Mouse (Mus musculus) layer of hippocampus, adult 11-12 months (tissue): ENCODE data around the gene Odf2.

Source experiments
- DNase-seq: peaks from one replicate; pipeline ENCODE4 v3.0.0; 2022; ENCODE audit warnings: low spot score

Odf2 gene

GRCm38 (mm10) chr2:29889066-29889944, at the start of gene Odf2:
Odf2 (plus strand) TSS chr2:29889221.
- DNase-seq: peak; percentile 99

DNA sequence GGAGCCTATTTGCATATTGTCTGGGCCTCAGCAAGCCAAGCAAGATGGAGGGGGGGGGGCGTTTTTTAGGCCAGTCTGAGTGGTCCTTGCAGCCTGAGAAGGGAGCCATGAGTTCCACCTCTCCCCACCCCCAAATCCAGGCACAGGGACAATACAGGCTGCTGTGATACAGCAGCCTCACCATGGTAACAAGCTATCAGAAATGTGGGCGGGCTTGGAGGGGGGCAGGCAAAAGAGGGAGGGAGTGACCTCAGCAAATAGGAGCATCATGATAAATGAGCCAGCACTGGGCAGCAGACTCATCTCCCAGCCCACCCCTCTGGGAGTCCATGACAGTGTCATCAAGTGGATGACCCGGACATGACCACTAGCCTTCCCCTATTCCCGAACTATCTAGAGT, 49.6 kb upstream of the Odf2 start:
- no peak for DNase-seq

GRCm38 (mm10) chr2:29843231-29844105, 45.6 kb upstream of the Odf2 start:
- DNase-seq: no peak

GRCm38 (mm10) chr2:29844115-29844514, 44.9 kb upstream of the Odf2 start:
- DNase-seq: no peak

DNA sequence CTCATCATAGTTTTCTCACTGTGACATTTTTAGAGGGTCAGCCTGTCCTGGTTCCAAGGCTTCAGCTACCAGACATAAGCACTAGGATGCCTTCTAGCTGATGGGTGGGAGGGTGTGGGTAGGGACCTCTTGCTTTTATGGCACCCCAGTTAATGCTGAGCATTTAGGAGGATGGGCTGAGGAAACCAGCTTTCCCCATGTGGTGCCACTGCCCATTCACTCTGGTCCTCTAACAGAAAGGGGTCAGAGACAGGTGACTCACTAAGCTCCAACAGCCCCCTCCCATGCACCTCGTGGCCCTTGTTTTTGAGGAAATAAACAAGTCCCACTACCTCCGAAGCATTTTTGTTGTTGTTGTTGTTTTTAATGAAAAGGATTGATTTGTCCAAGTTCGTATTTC, 44.4 kb upstream of the Odf2 start:
- no peak for DNase-seq

DNA sequence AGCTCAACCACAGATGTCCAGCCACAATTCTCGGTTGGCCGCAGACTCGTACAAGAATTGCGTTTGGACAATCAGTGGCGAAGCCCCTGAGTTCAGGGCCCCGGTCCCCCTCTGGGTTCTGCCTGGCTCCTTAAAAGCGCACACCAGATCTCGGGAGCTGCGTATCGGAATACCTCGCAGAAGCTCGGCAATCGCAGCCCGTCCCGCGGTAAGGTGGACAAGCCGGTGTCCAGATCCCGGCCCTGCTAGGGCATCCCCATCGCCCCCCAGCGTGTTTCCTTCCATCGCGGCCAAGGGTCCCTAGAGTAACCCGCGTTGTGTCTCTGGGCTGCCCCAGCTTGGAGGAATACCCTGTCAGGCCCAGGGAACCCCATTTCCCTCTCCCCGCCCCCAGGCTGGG, 43.4 kb upstream of the Odf2 start:
- no peak for DNase-seq

DNA sequence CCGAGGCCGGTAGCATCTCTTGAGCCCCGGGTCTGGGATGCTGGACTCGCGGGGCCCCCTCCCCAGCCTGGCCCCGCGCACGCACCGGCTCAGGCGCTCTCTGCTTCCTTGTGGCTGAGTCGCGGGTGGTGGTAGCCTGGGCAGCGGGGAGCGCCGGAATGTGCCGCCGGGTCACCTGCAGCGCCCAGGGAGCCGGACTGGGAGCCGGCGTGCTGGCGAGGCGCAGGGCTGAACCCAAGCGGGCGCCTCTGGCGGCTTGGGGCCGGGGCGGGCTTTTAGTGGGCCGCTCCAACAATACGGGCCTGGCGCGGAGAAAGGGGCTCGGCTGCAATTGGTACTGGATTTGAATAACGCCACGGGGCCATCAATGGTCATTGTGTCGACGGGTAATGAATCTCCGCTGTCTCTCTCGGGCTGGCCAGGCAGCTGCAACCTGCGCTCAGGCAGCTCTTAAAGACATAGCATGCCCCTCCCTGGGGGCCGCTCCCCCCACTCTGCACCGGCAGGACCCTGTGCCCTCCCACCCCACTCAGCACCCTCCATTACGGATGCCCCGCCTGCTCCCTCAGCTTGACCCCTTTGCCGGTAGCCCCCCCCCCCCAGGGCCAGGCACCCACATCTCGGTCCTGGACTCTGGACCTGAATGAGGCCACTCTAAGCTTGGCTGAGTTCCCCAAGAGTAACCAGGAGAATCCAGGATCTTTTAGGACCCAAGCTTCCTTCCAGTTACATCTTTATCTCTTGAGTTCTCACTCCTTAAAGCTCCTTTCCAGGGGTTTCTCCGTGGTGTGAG, 42.8 kb upstream of the Odf2 start:
- DNase-seq: peak; percentile 65

GRCm38 (mm10) chr2:29846911-29847310, 42.1 kb upstream of the Odf2 start:
- DNase-seq: no peak

- DNase-seq: no peak
These were observed 40.0 kb upstream of the Odf2 start for GRCm38 (mm10) chr2:29849041-29849440.

GRCm38 (mm10) chr2:29849841-29850480, 39.1 kb upstream of the Odf2 start:
- no peak for DNase-seq

- DNase-seq: no peak
These were observed 36.0 kb upstream of the Odf2 start for GRCm38 (mm10) chr2:29852957-29853485.

GRCm38 (mm10) chr2:29853736-29854135, 35.3 kb upstream of the Odf2 start:
- DNase-seq: no peak

GRCm38 (mm10) chr2:29855585-29856210, 33.3 kb upstream of the Odf2 start:
- no peak for DNase-seq

GRCm38 (mm10) chr2:29856451-29857260, 32.4 kb upstream of the Odf2 start:
- DNase-seq: peak; percentile 58

GRCm38 (mm10) chr2:29857341-29857740, 31.7 kb upstream of the Odf2 start:
- DNase-seq: no peak

DNA sequence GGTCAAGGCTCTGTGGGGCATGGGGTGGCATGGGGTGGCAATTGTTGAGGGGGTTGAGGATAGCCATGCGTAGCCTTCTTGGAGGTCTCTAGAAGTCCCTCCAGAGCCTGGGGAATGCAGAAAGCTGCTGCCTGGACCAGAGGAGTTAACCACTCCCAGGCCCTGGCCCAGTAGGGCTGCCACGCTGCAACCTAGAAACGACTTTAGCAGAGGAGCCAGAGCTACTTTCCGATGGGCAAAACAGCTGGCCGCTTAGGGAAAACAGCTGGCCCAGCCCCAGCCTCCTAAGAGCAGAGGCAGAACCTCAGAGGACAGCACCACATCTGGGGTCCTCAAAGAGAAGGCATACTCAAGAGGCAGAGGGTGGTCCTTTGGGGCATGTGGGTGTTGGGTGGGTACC, 31.1 kb upstream of the Odf2 start:
- no peak for DNase-seq

DNA sequence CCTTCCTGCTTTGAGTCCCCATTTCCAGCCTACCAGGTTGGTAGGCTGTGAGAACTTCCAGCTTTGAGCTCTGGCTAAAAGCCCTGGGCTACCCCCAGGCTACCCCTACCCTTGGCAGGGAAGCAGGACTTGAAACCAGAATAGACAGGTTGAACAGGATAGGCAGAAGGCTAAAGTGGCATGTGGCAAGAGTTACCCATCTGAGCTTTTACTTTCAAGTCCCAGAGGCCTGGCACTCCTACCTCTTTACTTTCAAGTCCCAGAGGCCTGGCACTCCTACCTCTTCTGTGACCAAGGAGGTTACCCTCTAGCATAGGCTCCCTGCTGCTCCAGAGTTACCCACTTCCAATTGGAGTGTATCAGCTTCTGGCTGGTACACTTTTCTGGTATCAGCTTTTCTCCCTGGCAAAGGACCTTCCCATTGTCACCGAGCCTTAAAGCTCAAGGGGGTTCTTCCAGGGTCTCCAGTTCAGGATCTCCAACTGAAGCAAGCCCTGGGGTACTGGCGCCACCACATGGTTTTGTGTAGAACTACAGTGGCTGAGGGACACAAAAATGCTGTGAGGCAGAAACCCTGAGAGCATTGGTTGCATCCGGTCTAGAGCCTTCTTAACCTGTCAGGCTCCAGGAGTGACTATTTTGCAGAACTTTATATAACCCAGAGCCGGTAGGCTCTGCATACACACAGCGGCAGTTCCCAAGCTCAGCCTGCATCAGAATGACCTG, 30.1 kb upstream of the Odf2 start:
- peak; percentile 68 for DNase-seq

DNA sequence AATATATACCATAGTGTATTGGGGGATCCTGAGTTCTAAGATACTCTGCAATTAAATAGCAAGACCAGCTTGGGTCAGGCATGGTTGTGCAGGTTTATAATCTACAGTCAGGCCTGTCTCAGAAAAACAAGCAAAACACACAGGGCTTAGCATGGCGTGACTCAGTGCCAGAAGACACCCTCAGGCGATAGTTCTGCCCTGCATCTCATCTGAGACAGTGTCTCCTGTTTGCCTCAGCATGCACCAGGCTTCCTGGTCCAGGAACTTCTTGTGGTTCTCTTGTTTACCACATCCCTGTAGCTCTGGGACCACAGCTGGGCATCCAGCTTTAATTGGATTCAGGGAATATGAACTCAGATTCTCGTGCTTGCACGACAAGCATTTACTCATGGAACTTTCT, 23.9 kb upstream of the Odf2 start:
- DNase-seq: no peak

DNA sequence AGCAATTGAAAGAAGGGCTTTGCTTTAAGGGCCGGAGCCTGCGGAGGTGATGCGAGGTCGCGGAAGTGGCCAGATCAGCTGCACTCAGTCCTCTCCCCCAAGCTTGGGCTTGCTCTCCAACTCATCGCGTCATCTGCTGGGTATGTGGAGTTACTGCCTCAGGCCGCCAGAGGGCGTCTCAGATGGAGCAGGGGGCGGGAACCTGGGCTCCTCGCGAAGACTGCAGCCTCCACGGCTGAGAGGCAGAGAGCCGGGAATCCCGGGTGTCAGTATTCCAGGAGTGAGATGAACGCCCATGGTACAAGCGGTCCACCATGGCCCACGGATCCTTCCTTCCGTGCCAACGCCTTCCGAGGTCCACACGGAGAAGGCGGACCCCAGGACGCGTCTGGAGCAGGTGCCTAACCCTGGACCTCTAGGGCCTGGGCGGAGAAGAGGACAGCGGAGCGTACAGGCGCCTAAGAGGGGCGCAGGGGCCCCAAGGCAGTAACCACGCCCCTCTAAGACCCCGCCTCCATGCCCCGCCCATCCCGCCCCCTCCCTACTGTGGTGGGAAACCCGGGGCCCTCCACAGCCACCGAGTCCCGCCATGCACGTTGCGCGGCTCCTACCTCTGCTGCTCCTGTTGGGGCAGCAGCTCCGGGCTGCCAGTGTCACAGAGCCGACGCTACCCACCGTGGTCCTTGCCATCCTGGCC, 19.9 kb upstream of the Odf2 start, which contains the start of gene Cercam:
Gene Cercam, plus strand, starts transcription at position 216 of the 697 bp plus-strand sequence.
- peak; percentile 80 for DNase-seq
